Mouse (Mus musculus) E14TG2a.4 (cell line): Measurements from ENCODE around the gene Armh4.

ENCODE experiments used
- CTCF ChIP-seq: conservative IDR thresholded peaks from 2 replicates; pipeline ENCODE4 v1.5.1; 2014; ENCODE audit warnings: low read length
- NANOG ChIP-seq: IDR thresholded peaks from 2 replicates; pipeline ENCODE4 v1.6.1; 2014; ENCODE audit warnings: borderline replicate concordance, low read length, mixed read lengths
- POU5F1 ChIP-seq: IDR thresholded peaks from 2 replicates; pipeline ENCODE4 v1.6.1; 2014; ENCODE audit warnings: low read length, borderline replicate concordance

- TF ChIP-seq CTCF, result no peak
- no peak for TF ChIP-seq POU5F1
- TF ChIP-seq NANOG, result no peak
These were observed 157.1 kb downstream of the Armh4 start for GRCm38 (mm10) chr14:49626055-49626454.
